Mouse (Mus musculus): ENCODE data around the gene Plscr3. TPM values are rescaled to one million over a fixed set of nuclear protein-coding genes. Genes with fewer than 3 reads are reported as not detected.
A peak's percentile ranks its signal among the peaks of the same experiment; 100 is the strongest.

Plscr3 gene
- polyA plus RNA-seq, 1 experiment, result 35.4 TPM

DNA sequence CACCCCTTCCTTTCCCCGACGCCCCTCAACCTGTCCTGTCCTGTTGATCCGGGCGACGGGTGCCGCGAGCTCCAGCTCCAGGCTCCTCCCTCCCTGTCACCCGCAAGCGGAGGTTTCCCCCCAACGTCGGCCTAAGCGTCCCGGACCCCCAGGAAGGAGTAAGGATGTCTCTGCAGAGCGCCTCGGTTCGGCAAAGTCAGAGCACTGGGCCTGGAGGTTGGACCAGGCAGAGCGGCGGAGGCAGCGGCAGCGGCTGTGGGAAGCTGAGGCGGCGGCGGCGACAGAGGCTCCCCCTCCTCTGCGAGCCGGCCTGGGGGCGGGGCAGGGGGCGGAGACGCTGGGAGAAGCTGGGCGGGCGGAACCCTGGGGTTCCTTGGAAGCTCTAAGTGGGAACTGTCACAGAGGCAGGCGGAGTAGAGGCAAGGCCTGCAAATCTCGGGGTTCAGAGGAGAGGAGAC lies 43.5 kb upstream of the Plscr3 start:
- Histone ChIP-seq H3K4me3 (ENCODE audit: extremely low read depth, insufficient read depth, insufficient read length) (peak overlapping the region; percentile 56; the same call in 1 of the 2 replicates), H3K27ac (ENCODE audit: insufficient read depth, low read length) (peak overlapping the region; percentile 32; the same call in 1 of the 2 replicates), H3K27me3 (ENCODE audit: control insufficient read depth, insufficient read depth, low read length) (peaks cover 28% of the 10 kb centered on the region), H3K36me3 (ENCODE audit: control insufficient read depth, insufficient read depth, low read length) (no peaks in the 10 kb centered on the region), H3K4me1 (ENCODE audit: control insufficient read depth, insufficient read depth, insufficient read length) (peaks cover 38% of the 10 kb centered on the region)
- peak in 1 of 2 experiments; percentile 56 for DNase-seq (ENCODE audit: low read depth in 1 of 2, low spot score in 2 of 2)
- 2% methylated on average over 33 of the region's 33 CpGs for WGBS
- TF ChIP-seq CTCF (IDR thresholded peaks at IDR 0.05; ENCODE audit: extremely low read depth, insufficient read depth, insufficient read length, insufficient replicate concordance), result no peak
- no peak for TF ChIP-seq POLR2A (IDR thresholded peaks at IDR 0.05; ENCODE audit: low read depth, low read length)

- TF ChIP-seq POLR2A (IDR thresholded peaks at IDR 0.05; ENCODE audit: low read depth, low read length), result no peak
- TF ChIP-seq CTCF (IDR thresholded peaks at IDR 0.05; ENCODE audit: extremely low read depth, insufficient read depth, insufficient read length, insufficient replicate concordance), result no peak
- peak overlapping the region; percentile 57 for H3K4me3 ChIP-seq (ENCODE audit: extremely low read depth, insufficient read depth, insufficient read length)
- no peak overlapping the region for H3K27ac ChIP-seq (ENCODE audit: insufficient read depth, low read length)
- no peaks in the 10 kb centered on the region for H3K36me3 ChIP-seq (ENCODE audit: control insufficient read depth, insufficient read depth, low read length)
- H3K4me1 ChIP-seq (ENCODE audit: control insufficient read depth, insufficient read depth, insufficient read length), result peaks cover 38% of the 10 kb centered on the region
- 4% methylated on average over 12 of the region's 12 CpGs for WGBS
- no peak for DNase-seq (ENCODE audit: low read depth in 1 of 2, low spot score in 2 of 2)
- peaks cover 28% of the 10 kb centered on the region for H3K27me3 ChIP-seq (ENCODE audit: control insufficient read depth, insufficient read depth, low read length)
Measured at GRCm38 (mm10) chr11:69803328-69803727, 42.8 kb upstream of the Plscr3 start.

- WGBS, result 5% methylated on average over 60 of the region's 60 CpGs
- no peak overlapping the region for H3K27ac ChIP-seq (ENCODE audit: insufficient read depth, low read length)
- DNase-seq (ENCODE audit: low read depth in 1 of 2, low spot score in 2 of 2), result peak; percentile 35 to 76
- peaks cover 28% of the 10 kb centered on the region for H3K27me3 ChIP-seq (ENCODE audit: control insufficient read depth, insufficient read depth, low read length)
- peaks cover 38% of the 10 kb centered on the region for H3K4me1 ChIP-seq (ENCODE audit: control insufficient read depth, insufficient read depth, insufficient read length)
- peak; percentile 70; the same call in 1 of the 2 replicates for TF ChIP-seq CTCF (IDR thresholded peaks at IDR 0.05; ENCODE audit: extremely low read depth, insufficient read depth, insufficient read length, insufficient replicate concordance)
- no peak for TF ChIP-seq POLR2A (IDR thresholded peaks at IDR 0.05; ENCODE audit: low read depth, low read length)
- H3K36me3 ChIP-seq (ENCODE audit: control insufficient read depth, insufficient read depth, low read length), result no peaks in the 10 kb centered on the region
- peak overlapping the region; percentile 57 for H3K4me3 ChIP-seq (ENCODE audit: extremely low read depth, insufficient read depth, insufficient read length)
Measured at GRCm38 (mm10) chr11:69803786-69804651, 42.2 kb upstream of the Plscr3 start.

GRCm38 (mm10) chr11:69804652-69804940 lies 41.6 kb upstream of the Plscr3 start:
- Histone ChIP-seq H3K4me1 (ENCODE audit: control insufficient read depth, insufficient read depth, insufficient read length) (peaks cover 33% of the 10 kb centered on the region), H3K36me3 (ENCODE audit: control insufficient read depth, insufficient read depth, low read length) (no peaks in the 10 kb centered on the region), H3K27me3 (ENCODE audit: control insufficient read depth, insufficient read depth, low read length) (peaks cover 28% of the 10 kb centered on the region), H3K27ac (ENCODE audit: insufficient read depth, low read length) (no peak overlapping the region), H3K4me3 (ENCODE audit: extremely low read depth, insufficient read depth, insufficient read length) (no peak overlapping the region)
- WGBS, result 51% methylated on average over 12 of the region's 12 CpGs
- DNase-seq (ENCODE audit: low read depth in 1 of 2, low spot score in 2 of 2), result no peak
- TF ChIP-seq CTCF (IDR thresholded peaks at IDR 0.05; ENCODE audit: extremely low read depth, insufficient read depth, insufficient read length, insufficient replicate concordance) (no peak), POLR2A (IDR thresholded peaks at IDR 0.05; ENCODE audit: low read depth, low read length) (no peak)

- Histone ChIP-seq H3K4me1 (ENCODE audit: control insufficient read depth, insufficient read depth, insufficient read length) (peaks cover 28% of the 10 kb centered on the region), H3K4me3 (ENCODE audit: extremely low read depth, insufficient read depth, insufficient read length) (no peak within 1 kb of the TSS), H3K36me3 (ENCODE audit: control insufficient read depth, insufficient read depth, low read length) (no peaks in the 10 kb centered on the region), H3K27me3 (ENCODE audit: control insufficient read depth, insufficient read depth, low read length) (peaks cover 28% of the 10 kb centered on the region), H3K27ac (ENCODE audit: insufficient read depth, low read length) (no peak within 1 kb of the TSS)
- TF ChIP-seq POLR2A (IDR thresholded peaks at IDR 0.05; ENCODE audit: low read depth, low read length), result no peak
- no peak for DNase-seq (ENCODE audit: low read depth in 1 of 2, low spot score in 2 of 2)
- 56% methylated on average over 29 of the region's 29 CpGs for WGBS
Measured at GRCm38 (mm10) chr11:69804972-69805909, 40.9 kb upstream of the Plscr3 start, which contains the start of gene Tmem102. Gene Tmem102 (minus strand): TSS chr11:69805624.

DNA sequence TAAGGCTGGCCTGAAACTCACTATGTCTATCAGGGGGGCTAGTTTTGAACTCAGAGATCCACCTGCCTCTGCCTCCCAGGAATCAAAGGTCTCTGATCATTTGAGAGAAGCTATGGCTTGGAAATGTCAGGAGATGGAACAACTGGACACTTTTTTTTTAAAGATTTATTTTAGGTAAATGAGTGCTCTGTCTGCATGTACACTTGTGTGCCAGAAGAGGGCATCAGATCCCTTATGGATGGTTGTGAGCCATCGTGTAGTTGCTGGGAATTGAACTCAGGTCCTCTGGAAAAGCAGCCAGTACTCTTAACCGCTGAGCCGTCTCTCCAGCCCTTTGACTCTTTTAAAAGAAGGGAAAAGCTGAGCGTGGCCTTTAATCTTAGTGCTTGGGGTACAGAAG lies 39.8 kb upstream of the Plscr3 start:
- 88% methylated on average over 4 of the region's 4 CpGs for WGBS
- no peak overlapping the region for H3K27ac ChIP-seq (ENCODE audit: insufficient read depth, low read length)
- TF ChIP-seq CTCF (IDR thresholded peaks at IDR 0.05; ENCODE audit: extremely low read depth, insufficient read depth, insufficient read length, insufficient replicate concordance), result no peak
- no peak for TF ChIP-seq POLR2A (IDR thresholded peaks at IDR 0.05; ENCODE audit: low read depth, low read length)
- no peak for DNase-seq (ENCODE audit: low read depth in 1 of 2, low spot score in 2 of 2)
- H3K27me3 ChIP-seq (ENCODE audit: control insufficient read depth, insufficient read depth, low read length), result peaks cover 22% of the 10 kb centered on the region
- H3K4me3 ChIP-seq (ENCODE audit: extremely low read depth, insufficient read depth, insufficient read length), result no peak overlapping the region
- H3K4me1 ChIP-seq (ENCODE audit: control insufficient read depth, insufficient read depth, insufficient read length), result peaks cover 17% of the 10 kb centered on the region
- H3K36me3 ChIP-seq (ENCODE audit: control insufficient read depth, insufficient read depth, low read length), result no peaks in the 10 kb centered on the region

All from spleen, adult 2 months (tissue).